ENCODE assay signal across 10 mouse cellular contexts in the genomic region with DNA sequence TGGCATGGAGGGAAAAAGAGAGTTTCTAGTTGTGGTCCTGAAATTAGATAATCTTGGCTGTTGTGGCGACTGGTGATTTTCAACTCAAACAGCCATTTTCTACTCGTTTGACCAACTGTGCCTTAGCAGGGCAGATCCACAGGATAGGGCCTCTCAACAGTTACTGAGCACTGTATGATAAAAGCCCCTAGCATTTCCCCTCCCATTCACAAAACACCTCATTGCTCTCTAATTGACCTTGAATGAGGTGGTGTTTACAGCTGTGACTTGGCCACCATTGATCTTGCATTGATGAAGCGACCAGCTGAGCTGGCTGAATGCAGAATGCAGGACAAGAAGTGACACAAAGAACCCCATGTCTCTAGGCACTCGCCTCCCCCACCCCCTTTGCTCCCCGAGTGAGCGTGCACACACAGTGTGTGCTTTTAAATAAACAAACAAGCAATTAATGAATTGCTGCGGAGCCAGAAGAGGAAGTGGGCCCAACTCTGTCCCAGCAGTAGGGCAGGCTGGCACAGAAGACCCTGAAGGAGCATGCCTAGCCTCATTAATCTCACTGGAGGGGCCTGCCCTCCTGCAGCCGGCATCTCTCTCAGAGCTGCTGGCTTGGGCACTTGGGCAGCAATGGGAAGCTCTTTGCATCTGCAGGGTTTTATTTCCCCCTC. TPM values are rescaled to one million over a fixed set of nuclear protein-coding genes. Genes with fewer than 3 reads are reported as not detected.
DNase-seq lines count a peak whose midpoint lies in the region; ATAC-seq and TF ChIP-seq lines count a peak whose summit lies in the region.
"Had no signal": no experiment of that assay in that cellular context is flagged by ENCODE, and none has a peak within 500 bp of the region (broad histone marks: within the 10 kb centered on the region; RNA-seq: fewer than 3 reads in every experiment).

No protein-coding gene starts in this region.

- ATAC-seq in midbrain, embryonic 13.5 days = 0 out of 2 replicates have a peak, but pooled peaks have one; percentile 48
- no peak for ATAC-seq in midbrain, embryonic 14.5 days (ENCODE audit: low FRiP score, low TSS enrichment)
- ATAC-seq in forebrain, postnatal 0 days = peak; percentile 86

- H3K27ac ChIP-seq in midbrain, embryonic 13.5 days = no peak overlapping the region
- no peak overlapping the region for H3K27ac ChIP-seq in midbrain, embryonic 14.5 days (replicated peaks; ENCODE audit: low read depth, low read length)
- H3K27ac ChIP-seq in forebrain, postnatal 0 days (ENCODE audit: low read depth, low read length) = no peak overlapping the region

- no peak overlapping the region for H3K4me3 ChIP-seq in midbrain, embryonic 13.5 days (replicated peaks)
- no peak overlapping the region for H3K4me3 ChIP-seq in midbrain, embryonic 14.5 days (replicated peaks; ENCODE audit: low read depth, low read length)
- no peak overlapping the region for H3K4me3 ChIP-seq in forebrain, postnatal 0 days (ENCODE audit: low read depth, low read length)

- intact Hi-C loops in gastrocnemius, postnatal 36 days (cut with DNase I) = no loop called here

- WGBS in midbrain, embryonic 13.5 days = 18% methylated on average over 8 of the region's 8 CpGs
- WGBS in midbrain, embryonic 14.5 days = 25% methylated on average over 8 of the region's 8 CpGs
- WGBS in forebrain, postnatal 0 days = 11% methylated on average over 8 of the region's 8 CpGs

- H3K27me3 ChIP-seq in midbrain, embryonic 13.5 days = peaks cover 21% of the 10 kb centered on the region
- no peaks in the 10 kb centered on the region; the same call in 1 of the 2 replicates for H3K27me3 ChIP-seq in midbrain, embryonic 14.5 days (ENCODE audit: control insufficient read depth, insufficient read depth, low read length)
- no peaks in the 10 kb centered on the region; the same call in 1 of the 2 replicates for H3K27me3 ChIP-seq in forebrain, postnatal 0 days (ENCODE audit: insufficient read depth, low read length)
- H3K27me3 ChIP-seq: CH12.LX had no signal

- DNase-seq in midbrain, embryonic 14.5 days = no peak
- DNase-seq in forebrain, postnatal 0 days = peak; percentile 55
- DNase-seq in layer of hippocampus, postnatal 10 days (ENCODE audit: low spot score in 2 of 2) = peak; percentile 51 to 65
- peak; percentile 27 for DNase-seq in right cerebral cortex, postnatal 25 days
- no peak for DNase-seq in kidney, postnatal 10 days
- no peak for DNase-seq in natural killer cell, adult 2 months (ENCODE audit: low spot score in 2 of 2)
- DNase-seq in gastrocnemius, postnatal 36 days = no peak
- DNase-seq: lung, postnatal 36 days had no signal

- H3K4me1 ChIP-seq in midbrain, embryonic 13.5 days (replicated peaks) = peaks cover 11% of the 10 kb centered on the region
- H3K4me1 ChIP-seq in midbrain, embryonic 14.5 days (ENCODE audit: control insufficient read depth, insufficient read depth, low read length) = peaks cover 2% of the 10 kb centered on the region; the same call in 1 of the 2 replicates
- H3K4me1 ChIP-seq in forebrain, postnatal 0 days (ENCODE audit: insufficient read depth) = no peaks in the 10 kb centered on the region

- no peak for TF ChIP-seq CTCF in forebrain, postnatal 0 days (IDR thresholded peaks at IDR 0.05; ENCODE audit: low read depth)

- no peaks in the 10 kb centered on the region for H3K36me3 ChIP-seq in midbrain, embryonic 13.5 days
- H3K36me3 ChIP-seq in midbrain, embryonic 14.5 days (ENCODE audit: control insufficient read depth, insufficient read depth, low read length) = no peaks in the 10 kb centered on the region
- H3K36me3 ChIP-seq in forebrain, postnatal 0 days (ENCODE audit: insufficient read depth) = no peaks in the 10 kb centered on the region

- no peak overlapping the region for H3K4me2 ChIP-seq in midbrain, embryonic 13.5 days (replicated peaks)
- H3K4me2 ChIP-seq in midbrain, embryonic 14.5 days (ENCODE audit: low read length) = no peak overlapping the region
- H3K4me2 ChIP-seq in forebrain, postnatal 0 days (ENCODE audit: low read depth) = no peak overlapping the region

- H3K9me3 ChIP-seq in midbrain, embryonic 13.5 days = no peaks in the 10 kb centered on the region
- no peaks in the 10 kb centered on the region for H3K9me3 ChIP-seq in midbrain, embryonic 14.5 days (ENCODE audit: control insufficient read depth, low read length)
- no peaks in the 10 kb centered on the region for H3K9me3 ChIP-seq in forebrain, postnatal 0 days (ENCODE audit: low read length)

- H3K9ac ChIP-seq in midbrain, embryonic 13.5 days (replicated peaks) = no peak overlapping the region
- H3K9ac ChIP-seq in midbrain, embryonic 14.5 days (replicated peaks; ENCODE audit: low read length) = no peak overlapping the region
- H3K9ac ChIP-seq in forebrain, postnatal 0 days = no peak overlapping the region

RNA-seq across cellular contexts. Expression of gene Pdzd8, which starts 48.3 kb away (rescaled TPM):
- polyA plus RNA-seq in midbrain, embryonic 13.5 days (2015; fragmentation: Nextera tagmentation; extraction: Ambion mirVana) = 9.3 and 9.5 TPM in 2 replicates
- 15.0 and 15.7 TPM in 2 replicates for polyA plus RNA-seq in midbrain, embryonic 14.5 days (2014; fragmentation: Nextera tagmentation; extraction: Ambion mirVana)
- total RNA-seq in forebrain, postnatal 0 days (2014; rRNA removed) = 40.5 and 47.6 TPM in 2 replicates
- 6.5 and 8.7 TPM in 2 replicates for polyA plus RNA-seq in forebrain, postnatal 0 days (2015; fragmentation: Nextera tagmentation; extraction: Ambion mirVana)
- total RNA-seq in layer of hippocampus, postnatal 10 days (2021) = 10 to 100 TPM; 51.8 to 52.5 TPM
- total RNA-seq in gastrocnemius, postnatal 36 days (2021) = 10 to 100 TPM; 10.3 to 13.3 TPM

Comparison
In these comparisons a context has a peak if more than half of its experiments do, and no peak if none do; other contexts are left out.
1. DNase-seq: peak in forebrain, postnatal 0 days (single experiment), layer of hippocampus, postnatal 10 days (2 of 2) and right cerebral cortex, postnatal 25 days (single experiment); none in midbrain, embryonic 14.5 days (single experiment), kidney, postnatal 10 days (single experiment), natural killer cell, adult 2 months (0 of 2) and gastrocnemius, postnatal 36 days (0 of 2).